Mouse (Mus musculus) neural tube, embryonic 12.5 days (tissue): ENCODE data around the gene Nrm. TPM values are rescaled to one million over a fixed set of nuclear protein-coding genes. Genes with fewer than 3 reads are reported as not detected.
A peak's percentile ranks its signal among the peaks of the same experiment; 100 is the strongest.

Experiments used
- ATAC-seq: fragments of 200-750 bp; cut with Nextera tagmentation; 2 replicates; pipeline ENCODE4 v1.8.0; 2017; ENCODE audit warnings: low read depth, mild to moderate bottlenecking, moderate TSS enrichment, moderate library complexity; ENCODE audit not compliant: low FRiP score
- H3K27ac ChIP-seq: fragments of 300-500 bp; sonication (generic); 2 replicates; pipeline ENCODE4 v1.5.1; 2016
- H3K27me3 ChIP-seq: fragments of 300-500 bp; sonication (generic); replicated peaks from 2 replicates; pipeline ENCODE4 v1.6.1; 2016; ENCODE audit warnings: mild to moderate bottlenecking
- H3K36me3 ChIP-seq: fragments of 300-500 bp; sonication (generic); 2 replicates; pipeline ENCODE4 v1.6.1; 2016; ENCODE audit warnings: mild to moderate bottlenecking
- H3K4me1 ChIP-seq: fragments of 300-500 bp; sonication (generic); 2 replicates; pipeline ENCODE4 v1.6.1; 2016
- H3K4me2 ChIP-seq: fragments of 300-500 bp; sonication (generic); replicated peaks from 2 replicates; pipeline ENCODE4 v1.6.1; 2016; ENCODE audit warnings: mild to moderate bottlenecking
- H3K4me3 ChIP-seq: fragments of 300-500 bp; sonication (generic); 2 replicates; pipeline ENCODE4 v1.5.1; 2016
- H3K9ac ChIP-seq: fragments of 300-500 bp; sonication (generic); 2 replicates; pipeline ENCODE4 v1.6.1; 2016; ENCODE audit warnings: mild to moderate bottlenecking
- H3K9me3 ChIP-seq: fragments of 300-500 bp; sonication (generic); 2 replicates; pipeline ENCODE4 v1.6.1; 2016; ENCODE audit warnings: mild to moderate bottlenecking
- WGBS: fragments of 180-500 bp; shearing (Covaris S2); methylation state at CpG from one replicate; pipeline ENCODE4 v1.1.7; 2016; 5-methylcytosine and 5-hydroxymethylcytosine counted together
- polyA plus RNA-seq: library from polyadenylated mRNA; unstranded; fragments of >200 nt; fragmentation: Nextera tagmentation; extraction: Ambion mirVana; gene quantifications from 2 replicates; pipeline ENCODE4 v1.2.1, GENCODE M21; 2016

Gene Nrm
- polyA plus RNA-seq, 1 experiment from 2014 or later = 40.5 TPM

GRCm38 (mm10) chr17:35822964-35823937 is 37.9 kb upstream of the Nrm start, which contains the start of gene Flot1:
TSS of gene Flot1 (plus strand) at chr17:35823230.
- Histone ChIP-seq H3K4me1 (peaks cover 26% of the 10 kb centered on the region), H3K36me3 (peaks cover 28% of the 10 kb centered on the region), H3K27me3 (peaks cover 18% of the 10 kb centered on the region), H3K4me3 (peak within 1 kb of the TSS; percentile 72), H3K9me3 (no peaks in the 10 kb centered on the region), H3K9ac (peak within 1 kb of the TSS; percentile 70), H3K4me2 (peak within 1 kb of the TSS; percentile 85), H3K27ac (peak within 1 kb of the TSS; percentile 46; the same call in 1 of the 2 replicates)
- 1% methylated on average over 46 of the region's 47 CpGs for whole genome bisulfite sequencing
- ATAC-seq = peak; percentile 86

DNA sequence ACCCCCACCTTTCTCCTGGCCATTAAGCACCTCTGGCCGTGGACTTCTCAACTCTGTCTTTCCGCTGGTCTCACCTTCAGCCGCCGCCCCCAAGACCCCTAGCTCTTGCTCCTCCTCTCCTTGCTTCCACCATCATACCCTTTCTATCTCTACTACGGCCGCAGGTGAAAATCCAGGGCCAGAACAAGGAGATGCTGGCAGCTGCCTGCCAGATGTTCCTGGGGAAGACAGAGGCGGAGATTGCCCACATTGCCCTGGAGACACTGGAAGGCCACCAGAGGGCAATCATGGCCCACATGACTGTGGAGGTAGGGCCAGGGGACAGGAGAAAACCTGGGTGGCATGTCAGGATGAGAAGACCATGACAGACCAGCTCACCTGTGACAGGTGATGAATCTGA is 36.7 kb upstream of the Nrm start:
- no peak overlapping the region for H3K27ac ChIP-seq
- H3K4me3 ChIP-seq = 0 out of 2 replicates have a peak overlapping the region, but pooled peaks have one; percentile 72
- WGBS = 58% methylated on average over 7 of the region's 7 CpGs
- no peak for ATAC-seq
- H3K4me1 ChIP-seq = peaks cover 26% of the 10 kb centered on the region
- H3K36me3 ChIP-seq = peaks cover 28% of the 10 kb centered on the region
- H3K9me3 ChIP-seq = no peaks in the 10 kb centered on the region
- peaks cover 14% of the 10 kb centered on the region for H3K27me3 ChIP-seq
- H3K4me2 ChIP-seq = peak overlapping the region; percentile 85
- H3K9ac ChIP-seq = peak overlapping the region; percentile 70

GRCm38 (mm10) chr17:35825109-35825850 is 35.8 kb upstream of the Nrm start:
- Histone ChIP-seq H3K27ac (no peak overlapping the region), H3K9ac (no peak overlapping the region), H3K27me3 (peaks cover 8% of the 10 kb centered on the region; the same call in 1 of the 2 replicates), H3K4me3 (no peak overlapping the region), H3K36me3 (peaks cover 28% of the 10 kb centered on the region), H3K4me2 (no peak overlapping the region), H3K9me3 (no peaks in the 10 kb centered on the region), H3K4me1 (peaks cover 33% of the 10 kb centered on the region)
- ATAC-seq = no peak
- 96% methylated on average over 13 of the region's 13 CpGs for WGBS

DNA sequence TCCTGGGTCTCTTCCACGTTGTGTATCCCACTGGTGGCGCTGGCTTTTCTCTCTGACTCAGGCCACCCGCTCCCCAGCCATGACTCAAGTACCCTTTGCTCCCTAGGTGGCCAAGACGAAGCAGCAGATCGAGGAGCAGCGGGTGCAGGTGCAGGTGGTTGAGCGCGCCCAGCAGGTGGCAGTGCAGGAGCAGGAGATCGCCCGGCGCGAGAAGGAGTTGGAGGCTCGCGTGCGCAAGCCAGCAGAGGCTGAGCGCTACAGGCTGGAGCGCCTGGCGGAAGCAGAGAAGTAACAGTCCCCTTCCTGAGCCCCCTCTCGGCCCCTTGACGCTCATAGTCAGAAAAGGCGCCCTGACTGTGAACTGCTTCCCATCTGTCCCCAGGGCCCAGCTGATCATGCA is 31.4 kb upstream of the Nrm start:
- H3K27me3 ChIP-seq = no peaks in the 10 kb centered on the region
- 2% methylated on average over 21 of the region's 21 CpGs for WGBS
- H3K4me2 ChIP-seq = peak overlapping the region; percentile 35
- peak; percentile 61 for ATAC-seq
- no peak overlapping the region for H3K4me3 ChIP-seq
- H3K9me3 ChIP-seq = no peaks in the 10 kb centered on the region
- H3K4me1 ChIP-seq = peaks cover 27% of the 10 kb centered on the region
- no peak overlapping the region for H3K9ac ChIP-seq
- H3K36me3 ChIP-seq = peaks cover 49% of the 10 kb centered on the region
- no peak overlapping the region for H3K27ac ChIP-seq

- Histone ChIP-seq H3K4me1 (peaks cover 42% of the 10 kb centered on the region), H3K27ac (no peak overlapping the region), H3K9me3 (no peaks in the 10 kb centered on the region), H3K4me2 (no peak overlapping the region), H3K36me3 (peaks cover 49% of the 10 kb centered on the region), H3K27me3 (no peaks in the 10 kb centered on the region), H3K9ac (no peak overlapping the region), H3K4me3 (no peak overlapping the region)
- ATAC-seq = no peak
- 61% methylated on average over 8 of the region's 8 CpGs for WGBS
These were observed 28.5 kb upstream of the Nrm start for GRCm38 (mm10) chr17:35832400-35833238.

GRCm38 (mm10) chr17:35833239-35833751 is 27.8 kb upstream of the Nrm start:
- Histone ChIP-seq H3K4me2 (0 out of 2 replicates have a peak overlapping the region, but pooled peaks have one; percentile 89), H3K9ac (no peak overlapping the region), H3K27me3 (no peaks in the 10 kb centered on the region), H3K4me3 (no peak overlapping the region), H3K4me1 (peaks cover 42% of the 10 kb centered on the region), H3K27ac (no peak overlapping the region), H3K36me3 (peaks cover 42% of the 10 kb centered on the region), H3K9me3 (no peaks in the 10 kb centered on the region)
- ATAC-seq = no peak
- 23% methylated on average over 5 of the region's 5 CpGs for WGBS

DNA sequence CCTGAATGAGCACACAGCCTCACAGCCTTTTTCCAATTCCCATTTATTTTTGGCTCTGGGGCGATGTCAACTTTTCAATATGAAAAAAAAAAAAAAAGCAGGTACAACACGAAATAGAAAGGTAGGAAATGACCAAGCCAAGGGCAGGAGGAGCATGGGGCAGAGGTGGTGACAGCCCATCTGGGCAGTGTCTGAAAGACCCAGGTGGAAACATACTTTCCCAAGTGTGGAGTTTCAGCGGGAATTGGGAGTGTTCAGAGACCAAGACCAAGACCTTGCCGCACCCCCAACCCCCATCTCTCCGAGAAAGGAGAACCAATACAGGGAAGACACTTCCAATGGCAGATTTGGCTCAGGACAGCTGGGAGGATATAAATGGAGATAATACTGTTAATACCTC is 27.2 kb upstream of the Nrm start:
- Histone ChIP-seq H3K27ac (no peak overlapping the region), H3K36me3 (peaks cover 42% of the 10 kb centered on the region), H3K9ac (no peak overlapping the region), H3K4me1 (peaks cover 43% of the 10 kb centered on the region), H3K4me3 (0 out of 2 replicates have a peak overlapping the region, but pooled peaks have one; percentile 2), H3K4me2 (peak overlapping the region; percentile 89), H3K9me3 (no peaks in the 10 kb centered on the region), H3K27me3 (no peaks in the 10 kb centered on the region)
- ATAC-seq = no peak
- WGBS = 65% methylated on average over 5 of the region's 5 CpGs

- H3K4me1 ChIP-seq = peaks cover 49% of the 10 kb centered on the region
- no peaks in the 10 kb centered on the region for H3K27me3 ChIP-seq
- H3K9ac ChIP-seq = peak overlapping the region; percentile 93
- peak overlapping the region; percentile 72 for H3K4me3 ChIP-seq
- peaks cover 42% of the 10 kb centered on the region for H3K36me3 ChIP-seq
- no peak for ATAC-seq
- no peaks in the 10 kb centered on the region for H3K9me3 ChIP-seq
- no peak overlapping the region for H3K27ac ChIP-seq
- 79% methylated on average over 26 of the region's 26 CpGs for WGBS
- peak overlapping the region; percentile 89 for H3K4me2 ChIP-seq
These were observed 26.3 kb upstream of the Nrm start for GRCm38 (mm10) chr17:35834696-35835422.

DNA sequence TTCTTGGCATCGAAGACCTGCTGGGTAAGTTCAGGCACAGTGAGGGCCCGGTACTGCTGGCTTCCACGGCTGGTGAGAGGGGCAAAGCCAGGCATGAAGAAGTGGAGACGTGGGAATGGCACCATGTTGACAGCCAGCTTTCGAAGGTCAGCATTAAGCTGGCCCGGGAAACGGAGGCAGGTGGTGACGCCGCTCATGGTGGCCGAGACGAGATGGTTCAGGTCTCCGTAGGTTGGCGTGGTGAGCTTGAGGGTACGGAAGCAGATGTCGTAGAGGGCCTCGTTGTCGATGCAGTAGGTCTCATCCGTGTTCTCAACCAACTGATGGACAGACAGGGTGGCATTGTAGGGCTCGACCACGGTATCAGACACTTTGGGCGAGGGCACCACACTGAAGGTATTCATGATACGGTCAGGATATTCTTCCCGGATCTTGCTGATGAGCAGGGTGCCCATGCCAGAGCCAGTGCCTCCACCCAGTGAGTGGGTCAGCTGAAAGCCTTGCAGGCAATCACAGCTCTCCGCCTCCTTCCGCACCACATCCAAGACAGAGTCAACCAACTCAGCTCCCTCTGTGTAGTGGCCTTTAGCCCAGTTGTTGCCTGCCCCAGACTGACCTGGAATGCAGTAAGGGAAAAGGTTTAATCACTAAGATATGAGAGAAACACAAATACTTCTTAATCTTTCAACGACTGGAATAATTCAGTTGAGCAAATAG is 25.5 kb upstream of the Nrm start:
- Histone ChIP-seq H3K27me3 (no peaks in the 10 kb centered on the region), H3K9me3 (no peaks in the 10 kb centered on the region), H3K4me3 (peak overlapping the region; percentile 72), H3K9ac (peak overlapping the region; percentile 93), H3K36me3 (peaks cover 42% of the 10 kb centered on the region), H3K4me2 (peak overlapping the region; percentile 89), H3K4me1 (peaks cover 42% of the 10 kb centered on the region), H3K27ac (no peak overlapping the region)
- 83% methylated on average over 26 of the region's 26 CpGs for WGBS
- ATAC-seq = no peak

DNA sequence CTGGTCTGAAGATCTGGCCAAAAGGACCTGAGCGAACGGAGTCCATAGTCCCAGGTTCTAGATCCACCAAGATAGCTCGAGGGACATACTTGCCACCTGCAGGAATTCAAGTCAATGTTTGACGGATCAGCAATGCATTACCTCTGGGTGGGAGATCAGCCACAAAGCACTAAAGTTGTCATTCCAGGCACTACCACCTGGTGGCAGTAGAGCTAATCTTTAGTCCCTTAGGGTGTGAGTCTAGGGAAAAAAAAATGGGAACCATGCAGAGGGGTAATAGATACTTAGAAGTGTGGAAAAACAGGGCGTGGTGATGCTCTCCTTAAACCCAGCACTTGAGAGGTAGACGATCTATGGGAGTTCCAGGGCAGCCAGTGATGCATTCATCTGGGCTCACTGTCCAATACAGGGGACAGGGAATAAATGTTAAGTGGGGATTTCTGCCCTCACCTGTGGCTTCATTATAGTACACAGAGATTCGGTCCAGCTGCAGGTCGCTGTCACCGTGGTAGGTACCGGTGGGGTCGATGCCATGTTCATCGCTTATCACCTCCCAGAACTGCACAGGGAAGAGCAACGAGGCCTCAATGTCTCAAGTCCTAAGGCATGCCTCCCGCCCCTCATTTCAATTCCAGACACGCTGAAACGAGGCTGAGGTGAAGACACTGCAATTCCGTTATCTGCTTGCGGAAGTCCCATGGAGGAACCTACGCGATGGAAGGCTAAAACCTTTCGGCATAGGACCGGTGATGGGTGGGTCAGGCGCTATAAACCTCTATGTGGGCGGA is 24.7 kb upstream of the Nrm start:
- ATAC-seq = no peak
- peaks cover 41% of the 10 kb centered on the region for H3K4me1 ChIP-seq
- peaks cover 38% of the 10 kb centered on the region for H3K36me3 ChIP-seq
- no peaks in the 10 kb centered on the region for H3K9me3 ChIP-seq
- H3K27ac ChIP-seq = peak overlapping the region; percentile 95
- peak overlapping the region; percentile 89 for H3K4me2 ChIP-seq
- peak overlapping the region; percentile 72 for H3K4me3 ChIP-seq
- WGBS = 8% methylated on average over 24 of the region's 24 CpGs
- peak overlapping the region; percentile 93 for H3K9ac ChIP-seq
- H3K27me3 ChIP-seq = no peaks in the 10 kb centered on the region
